Mouse (Mus musculus): ENCODE results near the gene Gys2. TPM values are rescaled to one million over a fixed set of nuclear protein-coding genes. Genes with fewer than 3 reads are reported as not detected.

Gys2 gene
- polyA plus RNA-seq, 1 experiment: 19.9 TPM

- no peak for DNase-seq (ENCODE audit: low read depth)
These were observed 14.9 kb downstream of the Gys2 start for GRCm38 (mm10) chr6:142458010-142458409.

DNA sequence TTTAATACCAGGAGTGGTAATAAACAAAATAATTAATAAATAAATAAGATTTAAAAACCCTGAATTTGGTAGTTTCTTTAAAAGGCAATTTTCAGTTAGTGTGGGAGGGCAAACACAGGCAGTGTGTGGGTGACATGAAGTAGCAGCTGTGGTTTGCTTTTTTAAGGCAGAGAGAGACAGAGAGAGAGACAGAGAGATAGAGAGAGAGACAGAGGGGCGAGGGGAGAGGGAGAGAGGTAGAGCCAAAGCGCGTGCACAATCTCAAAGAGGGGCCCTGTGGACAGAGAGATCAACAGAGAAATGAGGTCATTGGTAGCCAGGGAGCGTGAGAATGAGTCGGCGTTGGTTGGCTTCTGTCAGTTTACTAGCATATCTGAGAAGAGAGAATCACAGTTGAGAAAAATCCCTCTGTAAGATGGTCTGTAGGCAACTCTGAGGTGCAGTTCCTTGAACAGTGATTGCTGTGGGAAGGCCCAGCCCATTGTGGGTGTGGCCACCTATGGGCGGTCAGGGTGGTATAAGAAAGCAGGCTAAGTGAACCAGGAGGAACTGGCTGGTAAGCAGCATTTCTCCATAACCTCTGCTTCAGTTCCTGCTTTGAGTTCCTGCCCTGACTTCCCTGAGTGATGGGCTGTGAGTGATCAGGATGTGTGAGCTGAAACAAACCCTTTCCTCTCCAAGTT, 17.5 kb downstream of the Gys2 start:
- no peak for DNase-seq (ENCODE audit: low read depth)

DNA sequence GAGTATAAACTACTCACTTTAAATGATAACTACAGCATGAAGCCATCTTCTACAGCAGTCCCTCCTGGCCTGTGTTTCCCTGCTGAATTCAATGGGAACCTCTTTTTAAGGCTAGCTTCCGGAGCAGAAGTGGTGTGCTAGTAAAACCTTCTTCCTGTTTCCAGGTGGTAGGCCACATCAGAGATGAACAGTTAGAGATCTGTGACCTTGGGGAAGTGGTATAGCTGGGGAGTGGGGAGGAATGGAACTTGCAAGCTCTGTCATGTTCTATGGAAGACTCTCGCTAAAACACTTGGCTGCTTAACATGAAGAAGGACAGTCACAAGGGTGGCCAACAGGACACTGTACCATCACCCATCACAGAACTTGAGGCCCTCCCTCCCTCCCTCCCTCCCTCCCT, 19.6 kb downstream of the Gys2 start:
- DNase-seq (ENCODE audit: low read depth): no peak

DNA sequence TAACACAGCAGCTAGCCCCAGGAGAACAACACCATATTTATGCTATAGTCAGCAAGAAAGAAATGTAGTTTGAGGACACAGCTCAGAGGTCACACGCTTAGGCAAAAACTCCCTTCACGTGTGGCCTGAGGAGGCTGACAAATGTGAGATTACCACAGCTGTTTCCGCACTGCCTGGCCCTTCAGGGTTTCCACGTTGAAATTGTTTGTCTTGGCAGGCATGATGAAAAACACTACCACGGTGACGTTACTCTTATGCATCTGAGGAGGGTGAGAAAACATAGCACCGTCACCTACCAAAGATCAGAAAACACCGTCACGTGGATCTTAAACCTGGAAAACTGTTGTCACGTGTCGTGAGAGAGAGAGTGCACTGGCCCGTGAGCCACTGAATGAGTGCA, 21.5 kb downstream of the Gys2 start:
- no peak for DNase-seq (ENCODE audit: low read depth)

- DNase-seq (ENCODE audit: low read depth): no peak
These were observed 43.8 kb downstream of the Gys2 start for GRCm38 (mm10) chr6:142429072-142429471.

DNA sequence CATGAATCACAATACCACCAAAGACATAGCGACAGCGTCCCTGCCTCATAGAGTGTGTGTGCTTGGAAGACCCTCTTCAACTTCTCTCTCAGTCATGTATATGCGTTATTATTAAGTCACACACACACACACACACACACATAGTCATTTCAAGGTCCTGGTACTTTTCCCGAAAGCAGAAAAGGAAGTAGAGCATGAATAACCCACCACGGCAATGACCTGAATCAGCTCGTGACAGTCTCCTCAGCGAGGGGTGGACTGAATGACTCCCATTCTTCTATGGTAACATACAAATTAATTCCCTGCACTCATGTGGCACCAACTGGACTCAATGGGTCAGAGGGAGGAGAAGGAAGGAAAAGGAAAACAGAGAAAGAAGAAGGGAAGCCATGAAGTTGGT, 47.9 kb downstream of the Gys2 start:
- DNase-seq (ENCODE audit: low read depth): no peak

DNA sequence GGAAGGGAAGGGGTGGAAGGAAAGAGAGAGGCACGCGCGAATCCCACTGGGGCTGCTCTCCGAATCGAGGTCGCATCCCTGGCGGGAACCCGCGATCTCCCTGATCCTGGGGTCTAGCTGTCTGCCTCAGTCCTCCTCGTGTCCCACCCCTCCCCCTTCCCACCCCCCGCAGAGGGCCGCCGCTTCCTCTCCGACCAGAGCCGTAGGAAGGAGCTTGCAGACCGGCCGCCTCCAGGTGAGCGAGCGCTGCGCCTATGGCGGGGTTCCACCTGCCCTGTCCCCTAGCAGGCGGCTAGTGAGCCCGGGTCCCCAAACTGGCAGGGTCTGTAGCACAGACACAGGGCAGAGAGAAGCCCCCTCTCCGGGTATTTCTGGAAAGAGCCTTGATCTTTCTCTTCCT, 58.3 kb downstream of the Gys2 start:
- no peak for DNase-seq (ENCODE audit: low read depth)

- no peak for DNase-seq (ENCODE audit: low read depth)
These were observed 59.1 kb downstream of the Gys2 start for GRCm38 (mm10) chr6:142413845-142414244.

GRCm38 (mm10) chr6:142412906-142413491, 59.9 kb downstream of the Gys2 start, which contains the start of gene Spx:
Gene Spx, plus strand, starts transcription at chr6:142413441.
- no peak for DNase-seq (ENCODE audit: low read depth)

DNA sequence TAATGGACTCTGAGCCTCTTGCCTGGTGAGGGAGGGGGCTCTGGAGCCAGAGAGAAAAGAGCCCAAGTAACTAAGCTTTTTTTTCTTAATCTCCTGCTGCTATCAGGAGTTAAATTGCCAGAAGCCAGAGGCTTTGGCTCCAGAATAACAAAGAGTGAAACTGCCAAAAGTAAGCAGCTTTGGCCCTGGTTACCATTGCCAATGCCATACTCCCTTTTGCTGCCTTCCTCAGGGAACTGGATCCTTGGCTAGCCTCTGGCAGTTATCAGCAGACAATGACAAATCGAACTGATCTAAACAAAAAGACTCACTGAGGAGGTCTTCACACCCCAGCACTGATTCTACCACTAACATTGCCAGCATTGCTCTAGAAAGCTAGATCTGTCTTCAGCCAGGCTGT, 61.8 kb downstream of the Gys2 start:
- DNase-seq (ENCODE audit: low read depth): no peak

DNA sequence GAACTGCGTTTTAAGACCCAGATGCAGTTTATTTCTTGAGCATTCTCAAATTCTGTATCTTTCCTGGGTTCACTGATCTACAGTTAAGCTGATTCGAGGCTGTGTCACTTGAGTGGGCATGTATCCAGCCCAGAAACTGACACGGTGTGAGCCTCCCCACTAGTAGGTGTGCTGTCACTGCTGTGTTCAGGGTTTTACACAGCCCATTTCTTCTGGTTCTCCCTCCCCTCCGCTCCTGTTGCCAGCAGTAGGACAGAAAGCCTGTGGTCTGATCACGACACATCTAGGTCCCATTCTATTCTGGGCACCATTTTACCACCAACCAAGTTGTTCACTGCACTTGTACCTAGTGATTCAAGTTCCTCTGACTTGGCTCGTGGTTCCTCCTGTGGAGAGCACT, 77.2 kb downstream of the Gys2 start:
- DNase-seq (ENCODE audit: low read depth): no peak

DNA sequence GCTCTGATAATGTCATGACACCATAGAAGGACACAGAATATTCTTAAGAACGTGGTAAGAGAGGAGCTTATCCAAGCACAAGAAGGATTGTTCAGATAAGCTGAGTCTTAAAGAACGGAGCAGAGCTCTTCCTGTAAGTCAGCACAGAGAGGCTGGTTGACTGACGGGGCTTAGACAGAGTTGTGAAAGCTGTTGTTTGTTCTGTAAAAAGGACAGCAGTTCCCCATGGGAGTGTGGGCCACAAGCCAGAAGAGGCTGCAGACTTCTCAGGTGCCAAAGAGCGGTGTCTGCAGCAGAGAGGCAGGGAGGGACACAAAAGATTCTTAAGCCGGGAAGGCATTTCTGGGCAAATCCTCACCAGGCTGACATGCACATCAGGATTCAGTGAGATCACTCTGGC, 78.2 kb downstream of the Gys2 start:
- peak; percentile 61 for DNase-seq (ENCODE audit: low read depth)

DNA sequence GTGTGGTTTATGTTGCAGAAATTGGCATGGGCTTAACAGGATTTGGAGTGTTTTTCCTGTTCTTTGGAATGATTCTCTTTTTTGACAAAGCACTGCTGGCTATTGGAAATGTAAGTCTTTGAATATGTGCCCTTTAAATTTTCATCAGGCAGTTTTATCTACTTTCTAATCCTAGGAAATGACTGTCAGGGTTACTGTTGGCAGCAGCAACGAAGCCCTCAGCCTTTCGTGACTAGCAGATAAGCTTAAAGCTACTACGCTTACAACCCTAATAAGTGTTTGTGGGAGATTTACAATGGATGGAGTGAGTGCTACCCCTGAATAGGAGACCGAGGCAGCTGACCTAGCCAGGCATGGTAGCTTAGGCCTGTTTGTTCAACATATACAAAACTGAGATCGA, 80.6 kb downstream of the Gys2 start:
- DNase-seq (ENCODE audit: low read depth): no peak

- no peak for DNase-seq (ENCODE audit: low read depth)
These were observed 83.8 kb downstream of the Gys2 start for GRCm38 (mm10) chr6:142389101-142389500.

DNA sequence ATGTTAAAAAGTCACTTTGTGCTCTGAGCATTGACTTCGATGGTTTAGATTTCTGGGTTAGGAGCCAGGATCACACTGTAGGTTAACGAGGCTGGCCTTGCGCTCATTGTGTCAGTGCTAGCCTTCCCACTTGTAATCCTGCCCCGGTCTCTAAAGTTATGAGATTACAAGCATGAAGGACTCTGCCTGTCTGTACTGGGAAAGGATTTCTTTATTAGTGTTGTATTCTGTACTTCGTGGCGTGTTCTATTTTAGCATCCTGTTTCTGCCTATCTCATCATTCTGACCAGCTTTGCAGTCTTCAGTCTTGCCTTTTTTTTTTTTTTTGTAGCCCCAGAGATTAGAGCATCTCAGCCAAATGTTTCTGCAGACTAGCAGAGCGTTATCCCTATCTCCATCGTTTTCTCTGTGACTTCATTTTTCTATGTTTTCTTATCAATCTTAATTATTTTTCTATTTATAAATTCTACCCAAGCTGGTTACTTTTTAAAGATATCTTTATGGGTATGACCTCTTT, 85.1 kb downstream of the Gys2 start:
- DNase-seq (ENCODE audit: low read depth): no peak

- DNase-seq (ENCODE audit: low read depth): peak; percentile 46
These were observed 85.7 kb downstream of the Gys2 start, which contains the start of the genes Recql and Golt1b for GRCm38 (mm10) chr6:142387011-142387754. Gene Recql, minus strand, starts transcription at chr6:142387087. Gene Golt1b, plus strand, starts transcription at chr6:142387221.

- DNase-seq (ENCODE audit: low read depth): no peak
These were observed 86.5 kb downstream of the Gys2 start for GRCm38 (mm10) chr6:142386285-142387010.

DNA sequence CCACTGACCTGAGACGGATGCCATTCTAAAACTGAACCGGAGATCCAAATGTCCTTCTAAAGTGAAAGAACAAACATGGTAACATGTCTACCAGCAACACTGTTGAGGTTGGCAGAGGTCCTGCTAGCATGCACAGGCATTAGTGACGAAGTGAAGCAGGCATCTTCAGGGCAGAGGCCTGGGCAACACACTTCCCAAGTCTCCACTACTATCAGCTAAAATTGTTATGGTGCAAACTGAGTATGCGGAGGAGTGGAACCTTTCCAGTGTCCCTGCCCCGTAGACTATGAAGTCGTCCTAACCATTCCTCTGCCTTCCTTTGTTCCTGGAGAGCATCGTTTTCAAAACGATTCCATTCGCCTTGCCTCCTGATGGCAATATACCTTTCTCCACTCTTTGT, 88.4 kb downstream of the Gys2 start:
- DNase-seq (ENCODE audit: low read depth): no peak

DNA sequence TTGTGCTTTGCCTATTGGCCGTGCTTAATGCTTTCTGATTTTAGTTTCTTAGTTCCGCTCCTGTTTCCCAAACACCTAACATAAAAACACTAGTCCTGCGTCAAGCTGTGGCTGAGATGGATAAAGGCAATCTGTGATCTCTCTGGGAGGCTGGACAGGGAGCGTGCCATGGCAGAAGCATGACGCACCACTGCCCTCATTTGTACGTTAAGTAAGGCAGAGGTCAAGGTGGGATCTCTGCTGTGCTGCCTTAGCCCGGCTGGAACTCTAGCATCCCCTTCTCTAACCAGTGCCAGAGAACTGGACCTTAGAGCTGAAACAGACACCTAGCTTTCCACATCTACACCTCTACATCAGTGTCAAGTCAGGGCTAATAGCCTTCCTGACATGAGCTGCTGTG, 91.3 kb downstream of the Gys2 start:
- DNase-seq (ENCODE audit: low read depth): no peak

- DNase-seq (ENCODE audit: low read depth): no peak
These were observed 92.9 kb downstream of the Gys2 start for GRCm38 (mm10) chr6:142379961-142380360.

DNA sequence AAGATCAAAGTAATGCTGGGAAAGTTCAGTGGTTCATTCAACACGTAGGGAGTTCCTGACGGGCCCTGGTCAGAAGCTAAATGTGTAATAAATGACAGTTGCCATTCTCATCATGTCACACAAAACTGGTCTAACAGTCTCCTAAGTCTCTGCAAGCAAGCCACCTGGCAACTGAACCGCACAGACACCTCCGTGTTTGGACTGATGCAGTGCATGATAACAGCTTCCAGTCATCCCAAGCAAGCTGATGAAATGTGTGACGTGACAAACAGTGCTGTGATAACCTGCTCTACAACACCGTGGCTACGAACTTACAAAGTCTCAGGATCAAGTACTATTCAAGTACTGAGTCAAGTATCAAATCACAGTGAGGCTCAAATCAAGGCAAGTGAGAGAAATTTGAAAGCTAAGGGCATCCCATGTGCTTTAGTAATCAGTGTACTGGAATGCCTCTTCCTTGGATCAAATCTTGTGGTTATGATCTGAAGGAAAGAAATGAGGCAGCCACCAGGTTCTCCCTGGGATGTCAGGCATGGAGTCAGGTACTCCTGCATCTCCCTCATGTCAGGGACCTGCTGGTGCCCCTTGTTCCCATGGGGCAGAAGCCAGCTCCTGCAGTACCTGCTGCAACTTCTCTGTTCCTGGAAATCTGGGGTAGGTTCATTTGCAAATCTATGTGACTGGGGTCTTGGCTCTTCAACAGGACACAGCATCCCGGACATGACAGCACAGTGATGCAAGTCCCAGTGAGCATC, 94.2 kb downstream of the Gys2 start:
- peak; percentile 34 for DNase-seq (ENCODE audit: low read depth)
